Mouse (Mus musculus): ENCODE measurements at regions not wholly inside any gene's neighbourhood (a gene's known extent, or its start where the extent isn't known, plus 50 kb on each side); places are given as distances from the start of the nearest gene placed in this dataset.
"Not testable (repeated sequence)": the region's sequence is repeated elsewhere in the genome, so short reads cannot be mapped to it uniquely, and the experiment has no call there.

GRCm38 (mm10) chr13:3341416-3341815 lies 196.4 kb upstream of the Gdi2 start:
- Histone ChIP-seq H3K36me3 (ENCODE audit: control insufficient read depth, insufficient read depth, low read length, poor library complexity, severe bottlenecking) (no peaks in the 10 kb centered on the region), H3K27me3 (ENCODE audit: control insufficient read depth, insufficient read depth, low read length, poor library complexity, severe bottlenecking) (no peaks in the 10 kb centered on the region; the same call in 1 of the 2 replicates)
- no peak for DNase-seq (ENCODE audit: low read depth, low spot score)

- H3K36me3 ChIP-seq (ENCODE audit: control insufficient read depth, insufficient read depth, low read length, poor library complexity, severe bottlenecking), result no peaks in the 10 kb centered on the region
- H3K27me3 ChIP-seq (ENCODE audit: control insufficient read depth, insufficient read depth, low read length, poor library complexity, severe bottlenecking), result no peaks in the 10 kb centered on the region; the same call in 1 of the 2 replicates
- no peak for DNase-seq (ENCODE audit: low read depth, low spot score)
Observed at GRCm38 (mm10) chr13:3343611-3344010, 194.3 kb upstream of the Gdi2 start.

GRCm38 (mm10) chr13:3354912-3355311 lies 183.0 kb upstream of the Gdi2 start:
- not testable (repeated sequence) for H3K36me3 ChIP-seq (ENCODE audit: control insufficient read depth, insufficient read depth, low read length, poor library complexity, severe bottlenecking); DNase-seq (ENCODE audit: low read depth, low spot score); H3K27me3 ChIP-seq (ENCODE audit: control insufficient read depth, insufficient read depth, low read length, poor library complexity, severe bottlenecking)

GRCm38 (mm10) chr13:3358079-3358608 lies 179.7 kb upstream of the Gdi2 start:
- no peak for DNase-seq (ENCODE audit: low read depth, low spot score)
- Histone ChIP-seq H3K27me3 (ENCODE audit: control insufficient read depth, insufficient read depth, low read length, poor library complexity, severe bottlenecking) (no peaks in the 10 kb centered on the region; the same call in 1 of the 2 replicates), H3K36me3 (ENCODE audit: control insufficient read depth, insufficient read depth, low read length, poor library complexity, severe bottlenecking) (no peaks in the 10 kb centered on the region)

- no peak for DNase-seq (ENCODE audit: low read depth, low spot score)
- no peaks in the 10 kb centered on the region; the same call in 1 of the 2 replicates for H3K27me3 ChIP-seq (ENCODE audit: control insufficient read depth, insufficient read depth, low read length, poor library complexity, severe bottlenecking)
Observed at GRCm38 (mm10) chr13:3358996-3359750, 178.7 kb upstream of the Gdi2 start.

GRCm38 (mm10) chr13:3359751-3360260 lies 178.1 kb upstream of the Gdi2 start:
- not testable (repeated sequence) for DNase-seq (ENCODE audit: low read depth, low spot score); H3K36me3 ChIP-seq (ENCODE audit: control insufficient read depth, insufficient read depth, low read length, poor library complexity, severe bottlenecking); H3K27me3 ChIP-seq (ENCODE audit: control insufficient read depth, insufficient read depth, low read length, poor library complexity, severe bottlenecking)

More at GRCm38 (mm10) chr13:3358996-3359750, 178.7 kb upstream of the Gdi2 start:
- H3K36me3 ChIP-seq (ENCODE audit: control insufficient read depth, insufficient read depth, low read length, poor library complexity, severe bottlenecking), result no peaks in the 10 kb centered on the region

- peak; percentile 20 for DNase-seq (ENCODE audit: low read depth, low spot score)
Observed at GRCm38 (mm10) chr13:3360503-3361490, 177.1 kb upstream of the Gdi2 start.

GRCm38 (mm10) chr13:3372701-3373100 lies 165.2 kb upstream of the Gdi2 start:
- peak; percentile 47 for DNase-seq (ENCODE audit: low read depth, low spot score)
- Histone ChIP-seq H3K27me3 (ENCODE audit: control insufficient read depth, insufficient read depth, low read length, poor library complexity, severe bottlenecking) (no peaks in the 10 kb centered on the region), H3K36me3 (ENCODE audit: control insufficient read depth, insufficient read depth, low read length, poor library complexity, severe bottlenecking) (no peaks in the 10 kb centered on the region)

More at GRCm38 (mm10) chr13:3360503-3361490, 177.1 kb upstream of the Gdi2 start:
- no peaks in the 10 kb centered on the region for H3K36me3 ChIP-seq (ENCODE audit: control insufficient read depth, insufficient read depth, low read length, poor library complexity, severe bottlenecking)
- no peaks in the 10 kb centered on the region; the same call in 1 of the 2 replicates for H3K27me3 ChIP-seq (ENCODE audit: control insufficient read depth, insufficient read depth, low read length, poor library complexity, severe bottlenecking)

GRCm38 (mm10) chr13:3373522-3374220 lies 164.2 kb upstream of the Gdi2 start:
- DNase-seq (ENCODE audit: low read depth, low spot score), result peak; percentile 65
- H3K27me3 ChIP-seq (ENCODE audit: control insufficient read depth, insufficient read depth, low read length, poor library complexity, severe bottlenecking); H3K36me3 ChIP-seq (ENCODE audit: control insufficient read depth, insufficient read depth, low read length, poor library complexity, severe bottlenecking): not testable (repeated sequence)

GRCm38 (mm10) chr13:3374796-3375195 lies 163.1 kb upstream of the Gdi2 start:
- Histone ChIP-seq H3K36me3 (ENCODE audit: control insufficient read depth, insufficient read depth, low read length, poor library complexity, severe bottlenecking) (no peaks in the 10 kb centered on the region), H3K27me3 (ENCODE audit: control insufficient read depth, insufficient read depth, low read length, poor library complexity, severe bottlenecking) (no peaks in the 10 kb centered on the region)
- peak; percentile 9 for DNase-seq (ENCODE audit: low read depth, low spot score)

GRCm38 (mm10) chr13:3377801-3378200 lies 160.1 kb upstream of the Gdi2 start:
- H3K36me3 ChIP-seq (ENCODE audit: control insufficient read depth, insufficient read depth, low read length, poor library complexity, severe bottlenecking); H3K27me3 ChIP-seq (ENCODE audit: control insufficient read depth, insufficient read depth, low read length, poor library complexity, severe bottlenecking): not testable (repeated sequence)
- DNase-seq (ENCODE audit: low read depth, low spot score), result peak; percentile 3

- H3K27me3 ChIP-seq (ENCODE audit: control insufficient read depth, insufficient read depth, low read length, poor library complexity, severe bottlenecking); H3K36me3 ChIP-seq (ENCODE audit: control insufficient read depth, insufficient read depth, low read length, poor library complexity, severe bottlenecking): not testable (repeated sequence)
- DNase-seq (ENCODE audit: low read depth, low spot score), result peak; percentile 32
Observed at GRCm38 (mm10) chr13:3405783-3406182, 132.1 kb upstream of the Gdi2 start.

GRCm38 (mm10) chr13:3406236-3407017 lies 131.4 kb upstream of the Gdi2 start:
- not testable (repeated sequence) for H3K36me3 ChIP-seq (ENCODE audit: control insufficient read depth, insufficient read depth, low read length, poor library complexity, severe bottlenecking); H3K27me3 ChIP-seq (ENCODE audit: control insufficient read depth, insufficient read depth, low read length, poor library complexity, severe bottlenecking)
- peak; percentile 92 for DNase-seq (ENCODE audit: low read depth, low spot score)

Measured in splenic B cell, adult 2 months (primary cell).